Mouse (Mus musculus) megakaryocyte, embryonic 14.5 days (primary cell): ENCODE measurements at regions not wholly inside any gene's neighbourhood (a gene's known extent, or its start where the extent isn't known, plus 50 kb on each side); places are given as distances from the start of the nearest gene placed in this dataset.

ENCODE experiments used
- FLI1 ChIP-seq: IDR thresholded peaks from 2 replicates; pipeline ENCODE4 v1.6.1; 2012; ENCODE audit warnings: low read length, inconsistent platforms, mixed read lengths
- GATA1 ChIP-seq: IDR thresholded peaks from 3 replicates; pipeline ENCODE4 v1.6.1; 2012; ENCODE audit warnings: mixed read lengths, low read length, inconsistent platforms, borderline replicate concordance

DNA sequence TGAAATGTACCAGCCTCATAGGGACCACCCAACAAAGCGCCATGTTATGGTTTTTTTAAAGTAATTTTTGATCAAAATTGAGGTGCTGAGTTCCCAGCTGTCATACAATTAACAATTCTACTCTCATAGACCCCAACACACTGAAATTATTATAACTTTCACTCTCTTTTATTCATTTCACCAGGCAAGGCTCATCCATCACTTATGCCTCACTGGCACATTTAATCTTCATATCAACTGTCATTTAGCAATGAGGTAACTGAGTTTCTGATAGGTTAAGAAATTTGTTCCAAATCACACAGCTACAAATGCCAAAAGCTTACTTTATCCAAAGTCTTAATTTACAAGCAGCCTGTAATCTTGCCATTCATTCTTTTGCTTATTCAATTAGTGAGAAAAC, 276.1 kb upstream of the Snx7 start:
- TF ChIP-seq GATA1 = no peak
- no peak for TF ChIP-seq FLI1
